Mouse (Mus musculus) bone marrow macrophage, adult 2 months (primary cell): ENCODE results near the gene AB124611.

Experiments used
- CTCF ChIP-seq: IDR thresholded peaks from 2 replicates; pipeline ENCODE4 v1.5.1; 2012; ENCODE audit warnings: low read depth, mild to moderate bottlenecking, low read length, moderate library complexity
- POLR2A ChIP-seq: IDR thresholded peaks from 2 replicates; pipeline ENCODE4 v1.6.1; 2012; ENCODE audit warnings: mild to moderate bottlenecking, low read depth, low read length, borderline replicate concordance

- TF ChIP-seq CTCF (no peak), POLR2A (no peak)
Observed at GRCm38 (mm10) chr9:21510689-21511015, 15.3 kb upstream of the AB124611 start.
